Comparison of ENCODE assay signal across 13 mouse cellular contexts in the genomic region with DNA sequence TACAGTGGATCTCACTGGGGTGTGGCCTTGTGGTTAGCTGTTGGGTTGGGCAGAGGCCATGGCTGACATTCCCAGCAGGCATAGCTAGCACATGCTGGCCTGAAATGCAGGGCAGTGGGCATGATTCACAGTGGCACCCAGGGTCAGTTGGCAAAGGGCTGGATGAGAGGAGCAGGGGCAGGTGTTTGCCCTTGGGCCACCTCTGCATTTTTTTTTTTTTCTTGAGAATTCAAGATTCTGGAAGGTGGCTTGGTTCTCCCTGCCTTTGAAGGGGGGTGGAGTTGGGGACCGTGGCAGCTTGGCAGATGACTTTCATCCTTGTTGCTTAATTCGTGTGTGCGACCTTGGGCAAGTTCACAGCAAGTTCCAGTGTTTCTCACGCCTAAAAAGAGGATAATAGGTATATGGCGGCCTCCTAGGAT. TPM values are rescaled to one million over a fixed set of nuclear protein-coding genes. Genes with fewer than 3 reads are reported as not detected.
DNase-seq lines count a peak whose midpoint lies in the region; ATAC-seq and TF ChIP-seq lines count a peak whose summit lies in the region.
"Had no signal": no experiment of that assay in that cellular context is flagged by ENCODE, and none has a peak within 500 bp of the region (broad histone marks: within the 10 kb centered on the region; RNA-seq: fewer than 3 reads in every experiment).

No protein-coding gene starts in this region.

- no peak overlapping the region for H3K4me3 ChIP-seq in forebrain, embryonic 10.5 days
- H3K4me3 ChIP-seq in forebrain, embryonic 13.5 days = no peak overlapping the region
- peak overlapping the region; percentile 31 for H3K4me3 ChIP-seq in lung, adult 2 months (replicated peaks; ENCODE audit: extremely low read depth, low read depth, low read length)
- no peak overlapping the region for H3K4me3 ChIP-seq in myocyte

- 0 out of 2 replicates have a peak overlapping the region, but pooled peaks have one; percentile 35 for H3K27ac ChIP-seq in forebrain, embryonic 10.5 days
- H3K27ac ChIP-seq in forebrain, embryonic 13.5 days = no peak overlapping the region

- H3K4me2 ChIP-seq in forebrain, embryonic 13.5 days = no peak overlapping the region
- H3K4me2 ChIP-seq in myocyte (ENCODE audit: low read depth) = peak overlapping the region; percentile 69

- no peak for DNase-seq in forebrain, embryonic 10.5 days (ENCODE audit: extremely low spot score, low spot score)
- DNase-seq in lung, adult 2 months = no peak
- no peak for DNase-seq in lung, postnatal 14 days
- peak; percentile 73 to 74 for DNase-seq in adrenal gland, postnatal 36 days
- DNase-seq in testis, postnatal 14 days (ENCODE audit: low spot score) = no peak
- no peak for DNase-seq in testis, postnatal 10 days (ENCODE audit: low spot score)
- DNase-seq: left cerebral cortex, postnatal 4 days had no signal

- no peaks in the 10 kb centered on the region for H3K79me2 ChIP-seq in myocyte (ENCODE audit: control insufficient read depth, insufficient read depth)

- peaks cover 73% of the 10 kb centered on the region for H3K27me3 ChIP-seq in forebrain, embryonic 10.5 days (ENCODE audit: poor library complexity, severe bottlenecking)
- H3K27me3 ChIP-seq in forebrain, embryonic 13.5 days = peaks cover 48% of the 10 kb centered on the region
- peaks cover 7% of the 10 kb centered on the region for H3K27me3 ChIP-seq in myocyte (ENCODE audit: control insufficient read depth, insufficient read depth, insufficient read length)

- no peaks in the 10 kb centered on the region for H3K9me3 ChIP-seq in forebrain, embryonic 10.5 days
- no peaks in the 10 kb centered on the region for H3K9me3 ChIP-seq in forebrain, embryonic 13.5 days (replicated peaks)

- H3K9ac ChIP-seq in forebrain, embryonic 13.5 days = no peak overlapping the region

- H3K4me1 ChIP-seq in forebrain, embryonic 10.5 days = peaks cover 24% of the 10 kb centered on the region
- peaks cover 13% of the 10 kb centered on the region for H3K4me1 ChIP-seq in forebrain, embryonic 13.5 days
- no peaks in the 10 kb centered on the region for H3K4me1 ChIP-seq in lung, adult 2 months (ENCODE audit: control insufficient read depth, insufficient read depth, low read length)

- TF ChIP-seq POLR2A in lung, adult 2 months (IDR thresholded peaks at IDR 0.05; ENCODE audit: borderline replicate concordance, extremely low read depth, low read depth, low read length) = no peak
- peak; percentile 42 for TF ChIP-seq POLR2A in myocyte (IDR thresholded peaks at IDR 0.05; ENCODE audit: insufficient read length, low read depth)

- H3ac ChIP-seq in myocyte (ENCODE audit: control insufficient read depth, insufficient read length) = no peak overlapping the region

- no peaks in the 10 kb centered on the region for H3K36me3 ChIP-seq in forebrain, embryonic 10.5 days (replicated peaks)
- H3K36me3 ChIP-seq in forebrain, embryonic 13.5 days (ENCODE audit: poor library complexity, severe bottlenecking) = no peaks in the 10 kb centered on the region
- H3K36me3 ChIP-seq in myocyte (ENCODE audit: control insufficient read depth, insufficient read depth) = no peaks in the 10 kb centered on the region

- TF ChIP-seq CTCF in lung, adult 2 months (IDR thresholded peaks at IDR 0.05; ENCODE audit: insufficient read depth, low read length) = no peak

- WGBS in forebrain, embryonic 10.5 days = 76% methylated on average over 5 of the region's 5 CpGs
- WGBS in forebrain, embryonic 13.5 days = 83% methylated on average over 5 of the region's 5 CpGs
- WGBS in lung, adult 2 months = 63% methylated on average over 5 of the region's 5 CpGs

- ATAC-seq in forebrain, embryonic 13.5 days = no peak

TF ChIP-seq in myocyte, 11 proteins besides CTCF, POLR2A, EP300 and RAD21:
- TF ChIP-seq TCF3 (IDR thresholded peaks at IDR 0.05; ENCODE audit: insufficient read length, low read depth) (peak; percentile 83), MYOD1 (IDR thresholded peaks at IDR 0.05; ENCODE audit: control insufficient read depth in 1 of 3, insufficient read length in 2 of 3, low read depth in 2 of 3) (peak; percentile 58 to 98 (median 91)), MYOG (IDR thresholded peaks at IDR 0.05; ENCODE audit: control insufficient read depth in 1 of 3, insufficient read depth in 1 of 3, insufficient read length in 2 of 3, low read depth in 2 of 3) (peak in 2 of 3 experiments; percentile 94 to 99), MAX (IDR thresholded peaks at IDR 0.05; ENCODE audit: low read depth) (peak; percentile 73), TCF12 (IDR thresholded peaks at IDR 0.05; ENCODE audit: insufficient read depth, poor library complexity, severe bottlenecking) (peak; percentile 69), SRF (IDR thresholded peaks at IDR 0.05; ENCODE audit: control insufficient read depth, insufficient read length, low read depth) (no peak), POLR2AphosphoS2 (IDR thresholded peaks at IDR 0.05; ENCODE audit: insufficient read length, low read depth) (peak; percentile 20), USF1 (IDR thresholded peaks at IDR 0.05; ENCODE audit: low read depth) (no peak), REST (IDR thresholded peaks at IDR 0.05; ENCODE audit: insufficient read depth, insufficient read length) (no peak), E2F4 (IDR thresholded peaks at IDR 0.05; ENCODE audit: insufficient read depth) (no peak), CEBPB (IDR thresholded peaks at IDR 0.05; ENCODE audit: insufficient read depth, poor library complexity, severe bottlenecking) (peak; percentile 55; the same call in 1 of the 2 replicates)

RNA-seq across cellular contexts. Expression of a gene that starts 3.5 kb away (rescaled TPM):
- 0.47 and 0.81 TPM in 2 replicates for polyA plus RNA-seq in forebrain, embryonic 10.5 days (2016; fragmentation: Nextera tagmentation; extraction: Ambion mirVana)
- polyA plus RNA-seq in forebrain, embryonic 13.5 days (2015; fragmentation: Nextera tagmentation; extraction: Ambion mirVana) = 0.76 and 0.92 TPM in 2 replicates
- 26.4 and 31.7 TPM in 2 replicates for polyA plus RNA-seq in lung, adult 2 months (2012; rRNA removed)
- total RNA-seq in adrenal gland, postnatal 36 days (2021) = 10 to 100 TPM; 16.4 to 17.3 TPM
- polyA plus RNA-seq in myocyte (2012; fragmentation: generic; extraction: Trizol) = 15.6 TPM

RNA-seq across cellular contexts. Expression of a gene that starts 33.9 kb away (rescaled TPM):
- polyA plus RNA-seq in forebrain, embryonic 10.5 days (2016; fragmentation: Nextera tagmentation; extraction: Ambion mirVana) = 0.21 and 0.32 TPM in 2 replicates
- 0.37 and 0.54 TPM in 2 replicates for polyA plus RNA-seq in forebrain, embryonic 13.5 days (2015; fragmentation: Nextera tagmentation; extraction: Ambion mirVana)
- 0.41 and 0.50 TPM in 2 replicates for polyA plus RNA-seq in lung, adult 2 months (2012; rRNA removed)
- total RNA-seq in adrenal gland, postnatal 36 days (2021) = not detected
- not detected for polyA plus RNA-seq in myocyte (2012; fragmentation: generic; extraction: Trizol)
- total RNA-seq: heart, adult 18-20 months; neutrophil, adult 5-6 weeks had no signal
- polyA plus RNA-seq: CD4-positive, CD25-positive, alpha-beta regulatory T cell, adult 4 months had no signal

RNA-seq across cellular contexts. Expression of a gene that starts 42.2 kb away (rescaled TPM):
- polyA plus RNA-seq in forebrain, embryonic 10.5 days (2016; fragmentation: Nextera tagmentation; extraction: Ambion mirVana) = 7.2 and 7.6 TPM in 2 replicates
- 13.4 and 13.9 TPM in 2 replicates for polyA plus RNA-seq in forebrain, embryonic 13.5 days (2015; fragmentation: Nextera tagmentation; extraction: Ambion mirVana)
- 2.9 and 4.7 TPM in 2 replicates for polyA plus RNA-seq in lung, adult 2 months (2012; rRNA removed)
- 1 to 10 TPM; 3.5 to 5.9 TPM for total RNA-seq in adrenal gland, postnatal 36 days (2021)
- polyA plus RNA-seq in myocyte (2012; fragmentation: generic; extraction: Trizol) = 8.8 TPM

RNA-seq across cellular contexts. Expression of a gene that starts 43.8 kb away (rescaled TPM):
- not detected in 2 replicates for polyA plus RNA-seq in forebrain, embryonic 10.5 days (2016; fragmentation: Nextera tagmentation; extraction: Ambion mirVana)
- not detected in 2 replicates for polyA plus RNA-seq in forebrain, embryonic 13.5 days (2015; fragmentation: Nextera tagmentation; extraction: Ambion mirVana)
- not detected in 2 replicates for polyA plus RNA-seq in lung, adult 2 months (2012; rRNA removed)
- total RNA-seq in adrenal gland, postnatal 36 days (2021) = not detected
- 0.04 TPM for polyA plus RNA-seq in myocyte (2012; fragmentation: generic; extraction: Trizol)
- total RNA-seq: adrenal gland, adult 18-20 months; heart, adult 18-20 months; neutrophil, adult 5-6 weeks had no signal
- polyA plus RNA-seq: CD4-positive, CD25-positive, alpha-beta regulatory T cell, adult 4 months had no signal

RNA-seq across cellular contexts. Expression of a gene that starts 58.4 kb away (rescaled TPM):
- polyA plus RNA-seq in forebrain, embryonic 10.5 days (2016; fragmentation: Nextera tagmentation; extraction: Ambion mirVana) = 1.8 and 2.0 TPM in 2 replicates
- 3.3 and 4.1 TPM in 2 replicates for polyA plus RNA-seq in forebrain, embryonic 13.5 days (2015; fragmentation: Nextera tagmentation; extraction: Ambion mirVana)
- polyA plus RNA-seq in lung, adult 2 months (2012; rRNA removed) = 15.2 and 16.0 TPM in 2 replicates
- total RNA-seq in adrenal gland, postnatal 36 days (2021) = 10 to 100 TPM; 68.8 to 72.2 TPM
- 18.7 TPM for polyA plus RNA-seq in myocyte (2012; fragmentation: generic; extraction: Trizol)

Comparison
In these comparisons a context has a peak if more than half of its experiments do, and no peak if none do; other contexts are left out.
1. DNase-seq: peak in adrenal gland, postnatal 36 days (2 of 2); none in forebrain, embryonic 10.5 days (single experiment), lung, adult 2 months (single experiment), lung, postnatal 14 days (single experiment), testis, postnatal 14 days (single experiment) and testis, postnatal 10 days (single experiment).